Mouse (Mus musculus) ES-E14 (cell line): ENCODE measurements around the gene Txn2.

Source experiments
- HCFC1 ChIP-seq: IDR thresholded peaks from 2 replicates; pipeline ENCODE4 v1.6.1; 2012; ENCODE audit warnings: low read length, inconsistent platforms, borderline replicate concordance; ENCODE audit not compliant: insufficient read depth
- MAFK ChIP-seq: IDR thresholded peaks from 2 replicates; pipeline ENCODE4 v1.6.1; 2014; ENCODE audit warnings: mild to moderate bottlenecking, low read depth, low read length, inconsistent platforms; ENCODE audit not compliant: insufficient read depth
- ZC3H11A ChIP-seq: IDR thresholded peaks from 2 replicates; pipeline ENCODE4 v1.6.1; 2012; ENCODE audit warnings: low read depth, mild to moderate bottlenecking, inconsistent platforms, low read length, borderline replicate concordance
- ZNF384 ChIP-seq: IDR thresholded peaks from 2 replicates; pipeline ENCODE4 v1.6.1; 2012; ENCODE audit warnings: low read depth, low read length, inconsistent platforms

DNA sequence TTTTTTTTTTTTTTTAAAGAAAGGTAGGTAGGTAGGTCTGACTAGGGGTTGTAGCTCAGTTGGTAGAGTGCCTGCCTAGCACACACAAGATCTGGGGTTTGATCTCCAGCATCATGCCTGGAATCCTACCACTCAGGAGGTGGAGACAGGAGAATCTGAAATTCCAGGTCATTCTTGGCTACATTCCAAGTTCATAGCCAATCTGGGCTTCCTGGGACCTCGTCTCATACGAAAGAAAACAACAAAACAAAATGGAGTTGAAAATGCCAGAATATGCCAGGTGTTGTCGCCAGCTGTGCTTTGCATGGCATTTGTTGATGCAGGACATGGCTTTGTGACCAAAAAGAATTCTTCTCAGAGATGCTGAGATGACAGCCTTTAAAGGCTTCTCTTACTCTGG is 4.4 kb upstream of the Txn2 start:
- TF ChIP-seq ZC3H11A (no peak), MAFK (no peak), HCFC1 (no peak), ZNF384 (no peak)
